Mouse (Mus musculus) gastrocnemius, adult 18-20 months (tissue): Measurements from ENCODE around the gene Mrc2. TPM values are rescaled to one million over a fixed set of nuclear protein-coding genes. Genes with fewer than 3 reads are reported as not detected.

Source experiments
- DNase-seq: peaks from one replicate; pipeline ENCODE4 v3.0.0; 2021; ENCODE audit warnings: low spot score
- total RNA-seq, 2 experiments: library from RNA; stranded (reverse); gene quantifications; 2 replicates each; pipeline ENCODE4 v1.2.3; 2021

Gene Mrc2
- total RNA-seq, 2 experiments from 2014 or later, result 7.5 to 8.5 TPM

DNA sequence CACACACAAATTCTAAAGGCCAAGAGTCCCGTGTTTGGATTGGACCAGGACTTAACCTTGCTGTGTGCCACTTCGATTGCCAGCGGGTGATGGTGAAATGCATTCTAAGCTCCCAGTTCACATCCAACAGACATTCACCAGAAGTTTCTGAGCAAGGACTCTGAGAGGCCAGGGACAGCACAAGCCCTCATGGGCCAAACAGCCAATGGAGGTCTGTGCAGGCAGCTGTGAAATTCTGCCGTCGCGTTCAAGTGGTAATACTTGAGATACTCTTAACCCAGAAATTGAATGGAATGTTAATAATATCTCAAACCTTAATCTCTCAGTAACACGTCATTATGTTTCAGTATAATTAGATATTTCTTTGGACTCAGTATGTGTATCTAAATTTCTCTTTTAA, 17.8 kb downstream of the Mrc2 start:
- DNase-seq, result no peak

DNA sequence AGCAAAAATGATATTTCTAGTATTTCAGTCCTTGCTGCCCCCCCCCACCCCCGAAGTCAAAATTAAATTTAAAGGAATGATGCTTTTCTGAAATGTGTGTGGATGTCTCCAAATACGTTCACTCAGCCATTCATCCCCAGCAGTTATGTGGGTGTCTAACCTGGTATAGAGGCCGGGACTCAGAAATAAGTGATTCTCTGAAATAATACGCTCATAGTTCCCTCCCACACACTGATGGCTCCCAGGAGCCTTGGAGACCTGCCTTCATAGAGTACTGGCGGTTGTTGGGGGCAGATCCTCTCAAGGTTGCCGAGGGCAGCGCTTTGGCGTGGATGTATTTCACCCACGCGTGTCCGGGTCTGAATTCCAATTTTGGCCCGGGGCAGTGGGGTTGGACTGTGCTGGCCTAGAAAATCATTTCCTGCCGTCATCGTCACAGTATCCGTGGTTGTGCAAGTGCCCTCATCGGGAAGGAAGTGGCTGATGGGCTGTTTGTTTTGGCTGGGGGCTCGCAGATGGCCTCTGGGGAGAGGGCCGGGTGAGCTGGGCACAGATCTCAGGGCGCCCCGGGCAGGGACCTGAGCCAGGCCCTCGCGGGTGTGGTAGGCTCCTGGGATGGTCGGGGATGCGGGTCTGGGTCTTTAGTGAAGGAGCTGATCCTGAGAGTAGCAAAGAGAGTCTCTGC, 19.0 kb downstream of the Mrc2 start:
- DNase-seq, result peak; percentile 61

GRCm38 (mm10) chr11:105312311-105312942, 20.0 kb downstream of the Mrc2 start:
- DNase-seq, result no peak

DNA sequence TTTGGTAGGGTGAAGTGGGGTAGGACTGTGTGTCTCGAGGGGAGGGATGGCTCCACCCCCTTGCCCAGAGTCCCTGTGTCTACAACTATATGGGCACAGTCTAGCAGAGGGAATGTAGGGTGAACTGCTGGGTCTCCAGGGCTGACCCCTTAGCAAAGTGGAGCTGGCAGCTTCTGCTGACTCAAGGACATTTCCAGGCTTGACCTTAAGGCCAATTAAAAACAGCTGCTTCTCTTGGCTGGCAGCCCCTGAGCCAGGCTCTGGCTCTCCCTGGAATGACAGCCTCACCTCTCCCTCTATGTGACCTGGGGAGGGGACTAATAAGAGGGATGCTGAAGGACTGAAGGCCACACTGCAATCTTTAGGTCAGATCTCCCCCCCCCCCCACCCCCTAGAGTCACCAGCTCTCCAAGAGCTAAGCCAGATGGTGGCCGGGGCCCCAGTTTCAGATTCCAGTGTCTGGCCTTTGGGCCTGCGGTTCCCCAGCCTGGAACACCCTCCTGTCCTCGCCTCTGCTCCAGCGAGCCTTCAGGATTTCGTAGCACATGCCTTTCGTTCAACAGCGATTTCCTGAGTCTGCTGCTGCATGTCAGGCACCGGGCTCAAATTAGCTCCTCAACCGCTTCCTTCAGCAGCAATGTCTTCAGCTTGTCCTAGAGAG, 20.7 kb downstream of the Mrc2 start:
- DNase-seq, result peak; percentile 72

DNA sequence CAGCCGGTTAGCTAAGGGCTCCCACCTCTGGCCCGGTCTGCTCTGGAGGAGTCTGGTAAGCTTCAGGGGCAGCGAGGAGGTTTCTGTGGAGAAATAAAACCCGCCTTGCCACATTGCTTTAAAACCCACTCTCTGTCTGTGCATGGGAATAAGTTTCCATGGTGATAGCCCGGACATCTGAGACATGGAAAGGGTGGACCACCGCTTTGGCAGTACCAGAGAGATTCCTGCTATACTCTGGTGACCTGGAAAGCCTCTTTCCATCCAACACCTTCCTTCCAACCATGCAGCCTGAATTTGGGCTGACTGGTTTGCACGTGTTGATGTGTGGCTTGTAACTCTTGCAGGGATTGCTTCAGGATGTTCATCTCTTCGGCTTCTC, 21.2 kb downstream of the Mrc2 start:
- no peak for DNase-seq

- no peak for DNase-seq
Observed at GRCm38 (mm10) chr11:105315296-105315695, 22.9 kb downstream of the Mrc2 start.

- no peak for DNase-seq
Observed at GRCm38 (mm10) chr11:105316121-105316520, 23.7 kb downstream of the Mrc2 start.

DNA sequence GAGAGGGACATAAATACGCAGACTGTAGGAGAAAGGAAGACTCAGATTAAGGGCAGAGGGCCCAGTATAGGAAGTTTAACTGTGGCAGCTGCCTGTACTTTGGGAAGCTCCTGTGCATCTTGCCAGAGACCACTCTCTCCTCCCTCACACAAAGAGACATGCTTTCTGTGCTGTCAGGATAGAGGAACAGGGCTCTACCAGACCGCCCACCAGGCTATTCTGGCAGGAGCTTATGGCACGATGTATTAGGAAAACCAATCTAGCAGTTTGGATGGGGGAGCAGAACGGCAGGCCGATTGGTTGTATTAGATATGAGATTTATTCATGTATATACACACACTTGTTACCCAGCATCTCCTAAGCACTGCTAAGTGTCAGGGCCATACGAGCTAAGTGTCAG, 25.3 kb downstream of the Mrc2 start:
- no peak for DNase-seq

GRCm38 (mm10) chr11:105321090-105321489, 28.6 kb downstream of the Mrc2 start:
- no peak for DNase-seq

- DNase-seq, result no peak
Observed at GRCm38 (mm10) chr11:105323530-105323929, 31.1 kb downstream of the Mrc2 start.

DNA sequence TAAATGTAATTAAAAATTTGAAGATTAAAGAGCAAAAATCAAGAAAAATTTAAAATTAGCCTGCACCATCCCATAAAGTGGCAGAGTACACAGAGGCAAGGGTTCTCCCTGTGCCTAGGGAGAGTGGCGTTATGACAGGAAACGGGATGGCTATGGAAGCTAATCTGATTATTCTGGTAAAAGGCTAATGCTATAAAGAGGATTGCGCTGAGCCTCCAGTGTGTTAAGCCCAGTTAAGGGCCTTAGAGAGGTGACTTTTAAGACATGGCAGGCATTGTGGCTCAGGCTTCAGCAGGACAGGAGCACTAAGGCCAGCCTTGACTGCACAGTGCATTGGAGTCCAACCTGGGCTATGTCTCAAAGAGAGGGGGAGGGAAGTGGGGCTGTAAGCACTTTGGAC, 34.7 kb downstream of the Mrc2 start:
- DNase-seq, result no peak

GRCm38 (mm10) chr11:105329962-105330361, 37.5 kb downstream of the Mrc2 start:
- no peak for DNase-seq

- DNase-seq, result no peak
Observed at GRCm38 (mm10) chr11:105331129-105331528, 38.7 kb downstream of the Mrc2 start.

GRCm38 (mm10) chr11:105331732-105332131, 39.3 kb downstream of the Mrc2 start:
- DNase-seq, result peak; percentile 73

DNA sequence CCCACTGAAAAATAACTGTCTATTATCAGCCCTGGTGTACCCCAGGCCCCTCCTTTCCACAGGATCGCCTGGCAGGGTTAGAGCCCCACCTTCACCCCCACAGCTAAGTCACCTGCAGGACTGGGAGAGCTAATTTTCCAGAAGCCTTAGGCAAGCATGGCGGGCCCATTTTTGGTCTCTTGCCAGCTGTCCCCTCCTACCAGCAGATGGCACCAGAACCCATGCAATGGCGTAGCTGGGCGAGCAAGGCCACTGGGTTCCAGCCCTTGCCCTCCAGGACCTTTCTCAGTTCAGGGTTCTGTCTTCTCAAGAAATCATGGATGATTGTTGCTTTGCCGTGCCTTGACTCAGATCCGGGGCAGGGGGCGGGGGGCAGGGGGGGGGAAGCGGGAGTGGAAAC, 40.0 kb downstream of the Mrc2 start:
- peak; percentile 69 for DNase-seq

DNA sequence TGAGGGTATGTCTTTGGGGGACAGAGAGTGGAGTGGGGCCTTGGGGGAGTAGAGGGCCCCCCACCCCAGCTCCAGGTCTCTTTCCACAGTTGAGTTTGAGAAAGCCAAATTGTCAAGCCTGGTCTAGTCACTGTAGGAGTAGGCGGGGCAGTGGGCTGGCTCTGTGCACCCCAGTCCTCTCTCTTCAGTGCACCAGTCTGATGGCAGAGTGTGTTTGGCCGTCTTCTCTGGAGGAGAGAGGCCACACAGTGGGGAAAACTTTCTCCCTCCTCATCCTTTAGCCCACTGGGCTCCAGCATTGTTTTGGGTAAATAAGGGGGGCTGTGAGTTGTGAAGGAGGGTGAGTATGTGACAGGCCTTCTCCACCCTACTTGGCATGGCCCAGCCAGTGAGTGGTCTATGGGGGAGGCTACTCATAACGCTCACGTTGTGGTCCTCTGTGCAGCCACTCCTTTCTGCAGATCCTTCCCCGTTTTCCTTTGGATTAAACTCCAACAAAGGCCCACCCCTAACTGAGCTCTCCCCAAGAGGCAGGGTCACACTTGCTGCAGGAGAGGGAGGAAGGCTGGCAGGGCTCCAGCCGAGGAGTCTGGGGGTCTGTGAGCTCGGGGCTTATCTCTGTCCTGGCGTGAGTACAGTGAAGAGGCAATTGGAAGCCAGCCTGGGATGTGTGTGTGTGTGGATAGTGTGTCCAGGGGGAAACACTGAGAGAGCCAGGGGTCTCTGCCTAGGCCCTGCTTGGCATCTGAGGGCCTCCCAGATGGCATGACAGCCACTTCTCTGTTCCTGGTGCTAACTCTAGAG, 41.6 kb downstream of the Mrc2 start:
- DNase-seq, result no peak

DNA sequence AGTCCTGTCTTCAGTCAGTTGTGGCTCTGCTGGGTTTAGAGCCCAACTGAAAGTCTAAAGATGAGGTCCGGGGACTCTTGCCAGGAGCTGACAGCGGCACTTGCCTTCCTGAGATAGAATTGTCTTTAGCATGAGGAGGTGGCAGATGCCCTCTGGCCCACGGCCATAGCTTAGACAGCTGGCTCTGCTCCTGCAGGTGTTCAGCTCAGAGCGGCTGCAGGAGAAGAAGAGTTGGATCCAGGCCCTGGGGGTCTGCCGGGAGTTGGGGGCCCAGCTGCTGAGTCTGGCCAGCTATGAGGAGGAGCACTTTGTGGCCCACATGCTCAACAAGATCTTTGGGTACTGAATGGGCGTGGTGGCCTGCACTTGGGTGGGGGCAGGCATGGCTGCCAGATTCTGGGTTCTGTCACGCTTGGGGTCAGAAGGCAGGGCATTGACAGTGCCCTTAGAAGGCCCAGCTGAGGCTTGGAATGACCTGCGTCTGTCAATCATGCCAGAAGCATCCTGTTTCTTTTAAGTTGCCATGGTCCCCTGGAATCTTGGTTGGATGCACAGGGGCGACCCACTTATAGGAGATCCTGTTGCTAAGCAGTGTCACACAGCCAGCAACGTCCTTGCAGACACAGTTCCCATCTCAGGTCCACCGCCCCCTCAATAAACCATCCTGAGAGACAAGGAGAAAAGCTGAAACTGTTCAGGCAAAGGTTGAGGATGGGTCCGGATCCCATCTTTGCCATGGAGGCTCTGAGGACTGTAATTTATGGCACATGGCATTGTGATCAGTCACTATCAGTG, 46.4 kb downstream of the Mrc2 start:
- no peak for DNase-seq

- no peak for DNase-seq
Observed at GRCm38 (mm10) chr11:105345284-105345683, 52.8 kb downstream of the Mrc2 start.

DNA sequence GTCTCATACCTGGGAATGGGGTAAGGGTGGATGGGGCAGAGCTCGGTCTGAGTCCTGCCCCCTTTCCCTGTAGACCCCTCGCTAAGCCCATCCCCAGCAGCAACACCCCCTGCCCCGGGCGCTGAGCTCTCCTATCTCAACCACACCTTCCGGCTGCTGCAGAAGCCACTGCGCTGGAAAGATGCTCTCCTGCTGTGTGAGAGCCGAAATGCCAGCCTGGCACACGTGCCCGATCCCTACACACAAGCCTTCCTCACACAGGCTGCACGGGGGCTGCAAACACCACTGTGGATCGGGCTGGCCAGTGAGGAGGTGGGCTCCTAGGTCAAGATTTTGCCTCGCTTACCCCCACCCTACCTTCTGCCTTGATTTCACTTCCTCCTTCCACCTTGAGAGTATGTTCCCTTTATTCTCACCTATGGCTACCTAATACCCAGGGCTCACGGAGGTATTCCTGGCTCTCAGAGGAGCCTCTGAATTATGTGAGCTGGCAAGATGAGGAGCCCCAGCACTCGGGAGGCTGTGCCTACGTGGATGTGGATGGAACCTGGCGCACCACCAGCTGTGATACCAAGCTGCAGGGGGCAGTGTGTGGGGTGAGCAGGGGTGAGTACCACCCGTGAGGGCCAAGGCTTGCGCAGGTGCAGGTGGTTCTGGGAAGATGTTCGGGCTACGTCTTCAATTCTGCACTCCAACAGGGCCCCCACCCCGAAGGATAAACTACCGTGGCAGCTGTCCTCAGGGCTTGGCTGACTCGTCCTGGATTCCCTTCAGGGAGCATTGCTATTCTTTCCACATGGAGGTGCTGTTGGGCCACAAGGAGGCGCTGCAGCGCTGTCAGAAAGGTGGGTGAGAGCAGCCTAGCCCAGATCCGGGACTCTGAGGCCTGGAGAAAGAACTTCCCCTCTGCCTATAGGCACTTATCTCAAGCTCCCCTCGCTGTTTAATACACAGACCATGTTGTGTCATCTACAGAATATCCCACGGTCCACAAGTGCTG, 55.0 kb downstream of the Mrc2 start:
- DNase-seq, result peak; percentile 83

DNA sequence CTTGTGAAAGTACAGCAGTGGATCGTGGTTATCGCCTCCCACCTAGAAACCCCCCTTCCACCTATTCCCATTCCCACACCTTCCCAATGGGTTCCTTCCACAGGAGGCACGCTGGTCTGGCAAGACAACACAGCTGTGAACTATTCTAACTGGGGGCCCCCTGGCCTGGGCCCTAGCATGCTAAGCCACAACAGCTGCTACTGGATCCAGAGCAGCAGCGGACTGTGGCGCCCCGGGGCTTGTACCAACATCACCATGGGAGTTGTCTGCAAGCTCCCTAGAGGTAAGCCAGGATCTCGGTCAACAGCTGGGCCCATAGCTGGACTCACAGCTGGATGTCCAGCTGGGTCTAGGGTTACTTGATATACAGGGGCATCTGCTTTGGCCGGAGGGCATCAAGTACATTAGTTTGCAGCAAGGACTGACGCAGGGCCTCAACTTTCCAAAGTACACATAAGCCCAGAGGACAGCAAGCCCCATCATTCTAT, 56.1 kb downstream of the Mrc2 start:
- DNase-seq, result no peak
